Mouse (Mus musculus) liver, embryonic 14.5 days (tissue): Measurements from ENCODE around the gene Alkal2. TPM values are rescaled to one million over a fixed set of nuclear protein-coding genes. Genes with fewer than 3 reads are reported as not detected.

Source experiments
- ATAC-seq: fragments of 200-750 bp; cut with Nextera tagmentation; 2 replicates; pipeline ENCODE4 v1.8.0; 2017; ENCODE audit warnings: moderate number of reproducible peaks, mild to moderate bottlenecking, moderate library complexity; ENCODE audit not compliant: insufficient read depth
- DNase-seq, 3 experiments: peaks; one replicate each; pipeline ENCODE4 v3.0.0-alpha.2; 2012 to 2013; ENCODE audit warnings: low read depth in 3 of 3, low spot score in 3 of 3
- H3K27ac ChIP-seq: fragments of 300-500 bp; sonication (generic); 2 replicates; pipeline ENCODE4 v1.5.1; 2014; ENCODE audit warnings: moderate library complexity, mild to moderate bottlenecking, control low read depth, inconsistent platforms
- H3K27me3 ChIP-seq: fragments of 300-500 bp; sonication (generic); 2 replicates; pipeline ENCODE4 v1.6.1; 2014; ENCODE audit warnings: mild to moderate bottlenecking, low read length, moderate library complexity; ENCODE audit not compliant: control insufficient read depth, insufficient read depth
- H3K36me3 ChIP-seq: fragments of 300-500 bp; sonication (generic); replicated peaks from 2 replicates; pipeline ENCODE4 v1.6.1; 2014; ENCODE audit warnings: low read depth; ENCODE audit not compliant: control insufficient read depth, insufficient read depth
- H3K4me1 ChIP-seq, 2 experiments: fragments of 200-500 bp in 1 of 2; fragments of 300-500 bp in 1 of 2; sonication (generic) in 1 of 2; replicated peaks; 2 replicates each; pipeline ENCODE4 v1.6.1; 2012 to 2014; ENCODE audit warnings: antibody characterized with exemption in 1 of 2, inconsistent platforms in 1 of 2, low read length in 1 of 2; ENCODE audit not compliant: control insufficient read depth in 2 of 2, insufficient read depth in 2 of 2
- H3K4me2 ChIP-seq: fragments of 300-500 bp; sonication (generic); 2 replicates; pipeline ENCODE4 v1.6.1; 2014; ENCODE audit warnings: low read depth, mild to moderate bottlenecking, control low read depth, moderate library complexity
- H3K4me3 ChIP-seq, 2 experiments: fragments of 200-500 bp in 1 of 2; fragments of 300-500 bp in 1 of 2; sonication (generic) in 1 of 2; 2 replicates each; pipeline ENCODE4 v1.5.1; 2012 to 2014; ENCODE audit warnings: low read depth in 2 of 2, low read length in 2 of 2, mild to moderate bottlenecking in 2 of 2, control low read depth in 1 of 2, inconsistent platforms in 1 of 2, moderate library complexity in 1 of 2; ENCODE audit not compliant: insufficient read depth in 1 of 2
- H3K9ac ChIP-seq: fragments of 300-500 bp; sonication (generic); replicated peaks from 2 replicates; pipeline ENCODE4 v1.6.1; 2014; ENCODE audit warnings: mild to moderate bottlenecking, control low read depth, moderate library complexity
- H3K9me3 ChIP-seq: fragments of 300-500 bp; sonication (generic); 2 replicates; pipeline ENCODE4 v1.6.1; 2016; ENCODE audit warnings: low read length, mixed read lengths; ENCODE audit not compliant: control insufficient read depth
- CTCF ChIP-seq: IDR thresholded peaks from 2 replicates; pipeline ENCODE4 v1.5.1; 2016; ENCODE audit warnings: antibody characterized with exemption, low read depth, control low read depth
- EP300 ChIP-seq: IDR thresholded peaks from 2 replicates; pipeline ENCODE4 v1.6.1; 2016; ENCODE audit warnings: antibody characterized with exemption, low read depth
- WGBS: fragments of 180-500 bp; shearing (Covaris S2); extraction: QIAGEN DNeasy Blood & Tissue Kit; methylation state at CpG from one replicate; pipeline ENCODE4 v1.1.7; 2014; ENCODE audit not compliant: insufficient replicate concordance; 5-methylcytosine and 5-hydroxymethylcytosine counted together
- polyA plus RNA-seq, 2 experiments: library from polyadenylated mRNA; depleted of rRNA in 1 of 2; stranded (reverse) in 1 of 2; unstranded in 1 of 2; fragments of >200 nt; fragmentation: Nextera tagmentation in 1 of 2; extraction: Ambion mirVana in 1 of 2; gene quantifications; 2 replicates each; pipeline versions ENCODE4 v1.2.1 to v1.2.3; 2012 to 2014

Gene Alkal2
- polyA plus RNA-seq (2012; rRNA removed) (not detected in 2 replicates), polyA plus RNA-seq (2014; fragmentation: Nextera tagmentation; extraction: Ambion mirVana) (not detected in 2 replicates)

DNA sequence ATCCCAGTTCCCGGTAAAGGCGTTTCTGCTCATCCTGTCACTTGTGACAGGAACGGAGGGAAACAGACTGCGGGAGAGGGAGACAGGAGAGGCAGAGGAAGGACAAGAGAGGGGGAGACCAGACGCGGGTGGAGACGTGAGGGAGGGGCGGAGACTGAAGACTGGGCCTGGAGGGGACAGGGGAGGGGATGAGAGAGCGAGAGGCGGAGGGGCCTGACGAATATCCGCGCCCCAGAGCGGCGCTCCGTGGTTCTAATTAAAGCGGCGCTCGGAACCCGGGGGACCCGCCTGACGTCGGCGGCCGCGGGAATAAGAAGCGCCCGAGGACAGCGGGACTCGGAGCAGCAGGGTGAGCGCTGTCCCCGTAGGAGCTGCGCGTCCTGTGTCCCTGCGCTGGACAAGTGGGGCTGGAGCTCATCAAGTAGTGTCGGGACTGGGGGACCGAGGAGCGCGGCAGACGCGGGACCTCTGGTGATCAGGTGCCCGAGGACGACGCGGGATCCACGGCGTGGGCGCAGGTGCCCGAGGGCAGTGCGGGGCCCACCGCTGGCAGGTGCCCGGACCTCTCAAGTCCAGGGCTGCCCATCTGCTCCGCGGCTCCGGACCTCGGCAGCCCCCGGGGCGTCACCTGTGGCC, at the start of gene Alkal2:
Gene Alkal2, plus strand, starts transcription at position 337 of the 636 bp plus-strand sequence.
- WGBS, result 1% methylated on average over 55 of the region's 58 CpGs
- H3K9ac ChIP-seq, result no peak within 1 kb of the TSS
- H3K27me3 ChIP-seq, result peaks cover 54% of the 10 kb centered on the region
- peaks cover 10 to 12% of the 10 kb centered on the region in 2 experiments for H3K4me1 ChIP-seq
- no peak for TF ChIP-seq EP300
- TF ChIP-seq CTCF, result no peak
- no peak within 1 kb of the TSS for H3K27ac ChIP-seq
- no peak for DNase-seq
- no peak for ATAC-seq
- H3K36me3 ChIP-seq, result no peaks in the 10 kb centered on the region
- peak within 1 kb of the TSS; percentile 26; the same call in 1 of the 2 replicates for H3K4me2 ChIP-seq
- peak within 1 kb of the TSS in 1 of 2 experiments; percentile 1; a peak in 2 of 4 replicates for H3K4me3 ChIP-seq
- H3K9me3 ChIP-seq, result no peaks in the 10 kb centered on the region

GRCm38 (mm10) chr12:30848521-30848920, 35.6 kb upstream of the Alkal2 start:
- Histone ChIP-seq H3K27ac (no peak overlapping the region), H3K4me3 (no peak overlapping the region), H3K27me3 (no peaks in the 10 kb centered on the region), H3K9ac (no peak overlapping the region), H3K4me2 (no peak overlapping the region), H3K9me3 (no peaks in the 10 kb centered on the region), H3K4me1 (no peaks in the 10 kb centered on the region), H3K36me3 (no peaks in the 10 kb centered on the region)
- DNase-seq, result no peak
- TF ChIP-seq EP300, result no peak
- TF ChIP-seq CTCF, result no peak
- WGBS, result 41% methylated on average over 1 of the region's 1 CpGs
- no peak for ATAC-seq

DNA sequence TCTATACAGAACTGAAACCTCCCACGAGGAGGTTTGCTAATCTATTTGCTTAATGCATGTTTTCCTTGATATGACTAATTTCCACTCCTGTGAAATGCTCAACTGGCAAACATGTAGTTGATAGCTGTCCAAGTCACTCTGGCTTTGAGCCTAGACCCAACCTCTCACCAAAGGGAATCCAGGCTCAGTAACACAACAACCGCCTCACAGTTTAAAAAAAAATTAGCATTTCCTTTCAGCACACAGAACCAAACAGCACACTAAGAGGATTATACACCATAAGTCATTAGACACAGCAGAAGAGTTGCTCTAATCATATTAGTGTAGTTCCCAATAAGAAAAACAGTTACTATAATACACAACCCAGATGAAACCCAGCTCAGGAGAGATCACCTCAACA, 33.2 kb upstream of the Alkal2 start:
- ATAC-seq (no peak), DNase-seq (no peak)
- no peak overlapping the region for H3K9ac ChIP-seq
- no peak overlapping the region for H3K4me2 ChIP-seq
- WGBS, result 51% methylated on average over 2 of the region's 2 CpGs
- H3K27ac ChIP-seq, result no peak overlapping the region
- H3K9me3 ChIP-seq, result no peaks in the 10 kb centered on the region
- TF ChIP-seq CTCF, result no peak
- TF ChIP-seq EP300, result no peak
- H3K4me1 ChIP-seq, result no peaks in the 10 kb centered on the region
- no peaks in the 10 kb centered on the region for H3K36me3 ChIP-seq
- no peak overlapping the region for H3K4me3 ChIP-seq
- no peaks in the 10 kb centered on the region for H3K27me3 ChIP-seq

- DNase-seq (no peak), ATAC-seq (no peak)
- Histone ChIP-seq H3K4me2 (no peak overlapping the region), H3K9ac (no peak overlapping the region), H3K27ac (no peak overlapping the region), H3K4me1 (no peaks in the 10 kb centered on the region), H3K27me3 (no peaks in the 10 kb centered on the region), H3K9me3 (no peaks in the 10 kb centered on the region), H3K36me3 (no peaks in the 10 kb centered on the region), H3K4me3 (no peak overlapping the region)
- TF ChIP-seq EP300, result no peak
- TF ChIP-seq CTCF, result no peak
- 73% methylated on average over 6 of the region's 6 CpGs for WGBS
Observed at GRCm38 (mm10) chr12:30851871-30852270, 32.3 kb upstream of the Alkal2 start.

GRCm38 (mm10) chr12:30855442-30856159, 28.5 kb upstream of the Alkal2 start:
- TF ChIP-seq EP300 (no peak), CTCF (no peak)
- WGBS, result 62% methylated on average over 6 of the region's 6 CpGs
- no peak for ATAC-seq

More at GRCm38 (mm10) chr12:30855442-30856159, 28.5 kb upstream of the Alkal2 start:
- Histone ChIP-seq H3K9ac (no peak overlapping the region), H3K4me2 (no peak overlapping the region), H3K27me3 (no peaks in the 10 kb centered on the region), H3K4me3 (no peak overlapping the region), H3K36me3 (no peaks in the 10 kb centered on the region), H3K27ac (no peak overlapping the region), H3K9me3 (no peaks in the 10 kb centered on the region), H3K4me1 (no peaks in the 10 kb centered on the region)
- DNase-seq, result no peak
